11 mouse cellular contexts compared by ENCODE assay signal in the genomic region with DNA sequence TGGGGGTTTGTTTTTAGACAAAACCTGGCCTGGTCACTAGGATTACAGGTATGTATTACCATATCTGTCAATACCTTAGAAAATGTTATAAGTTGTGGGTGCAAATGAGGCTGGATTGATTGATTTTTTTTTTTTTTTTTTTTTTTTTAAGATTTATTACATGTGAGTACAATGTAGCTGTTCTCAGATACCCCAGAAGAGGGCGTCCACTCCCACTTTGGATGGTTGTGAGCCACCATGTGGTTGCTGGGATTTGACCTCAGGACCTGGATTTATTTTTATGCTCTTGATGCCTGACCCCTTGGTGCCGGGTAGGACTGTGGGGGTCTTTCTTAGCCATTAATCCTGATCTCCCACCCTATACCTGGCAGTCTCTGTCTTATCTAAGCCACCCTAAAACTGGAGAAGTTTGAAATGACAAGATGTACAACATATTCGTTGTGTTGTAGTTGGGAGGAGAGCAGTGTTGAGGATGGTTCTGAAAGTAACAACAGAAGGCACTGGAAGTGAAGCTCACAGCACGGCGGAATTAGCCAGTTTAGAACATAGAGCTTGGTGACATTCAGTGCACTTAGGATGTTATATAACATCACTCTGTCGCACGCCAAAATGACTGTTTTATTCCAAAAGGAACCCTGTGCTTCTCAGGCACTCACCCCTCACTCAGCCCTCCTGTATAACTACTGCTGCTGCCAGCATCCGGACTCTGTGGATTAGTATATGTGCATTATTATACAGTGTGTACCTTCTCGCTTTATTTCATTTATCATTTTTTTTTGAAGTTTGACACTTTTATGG. TPM values are rescaled to one million over a fixed set of nuclear protein-coding genes. Genes with fewer than 3 reads are reported as not detected.
DNase-seq lines count a peak whose midpoint lies in the region.
"Had no signal": no experiment of that assay in that cellular context is flagged by ENCODE, and none has a peak within 500 bp of the region (broad histone marks: within the 10 kb centered on the region; RNA-seq: fewer than 3 reads in every experiment).

No protein-coding gene starts in this region.

- peak; percentile 8 to 9 for DNase-seq in cerebellum, postnatal 10 days
- DNase-seq in cerebellum, adult 9-11 months = no peak
- peak; percentile 18 for DNase-seq in layer of hippocampus, adult 9-11 months
- DNase-seq in layer of hippocampus, postnatal 25 days (ENCODE audit: extremely low spot score in 1 of 2, low spot score in 1 of 2) = no peak
- DNase-seq in CD4-positive helper T cell, adult 2 months (ENCODE audit: low read depth, low spot score) = peak; percentile 8
- peak; percentile 29 for DNase-seq in brain, adult 2 months (ENCODE audit: low read depth, low spot score)
- DNase-seq in heart, postnatal 4 days = no peak
- no peak for DNase-seq in thymus, postnatal 10 days (ENCODE audit: low spot score in 2 of 2)
- DNase-seq: cerebellum, adult 18-20 months; heart, postnatal 36 days; left cerebral cortex, postnatal 4 days had no signal

RNA-seq across cellular contexts. Expression of a gene that starts 30.3 kb away (rescaled TPM):
- total RNA-seq in layer of hippocampus, postnatal 25 days (2021) = 10 to 100 TPM; 64.7 to 71.8 TPM
- 10 to 100 TPM; 35.8 to 38.5 TPM for total RNA-seq in heart, postnatal 4 days (2021)

RNA-seq across cellular contexts. Expression of a gene that starts 46.9 kb away (rescaled TPM):
- not detected for total RNA-seq in layer of hippocampus, postnatal 25 days (2021)
- total RNA-seq in heart, postnatal 4 days (2021) = 10 to 100 TPM; 11.5 to 11.7 TPM
- total RNA-seq: left cerebral cortex, postnatal 4 days had no signal

RNA-seq across cellular contexts. Expression of a gene that starts 52.8 kb away (rescaled TPM):
- total RNA-seq in layer of hippocampus, postnatal 25 days (2021) = 10 to 100 TPM; 79.7 to 92.7 TPM
- total RNA-seq in heart, postnatal 4 days (2021) = 10 to 100 TPM; 37.9 to 38.5 TPM

RNA-seq across cellular contexts. Expression of a gene that starts 52.9 kb away (rescaled TPM):
- 100 to 1,000 TPM; 144 to 165 TPM for total RNA-seq in layer of hippocampus, postnatal 25 days (2021)
- 100 to 1,000 TPM; 196 to 204 TPM for total RNA-seq in heart, postnatal 4 days (2021)

Comparison
In these comparisons a context has a peak if more than half of its experiments do, and no peak if none do; other contexts are left out.
1. DNase-seq: peak in cerebellum, postnatal 10 days (2 of 2), layer of hippocampus, adult 9-11 months (single experiment), CD4-positive helper T cell, adult 2 months (single experiment) and brain, adult 2 months (single experiment); none in cerebellum, adult 9-11 months (single experiment), layer of hippocampus, postnatal 25 days (0 of 2), heart, postnatal 4 days (single experiment) and thymus, postnatal 10 days (0 of 2).
2. RNA of a gene that starts 46.9 kb away (total RNA-seq): 11.5 to 11.7 TPM in heart, postnatal 4 days; not detected in layer of hippocampus, postnatal 25 days; every median in the first group is over 10 times any median in the second.